Mouse (Mus musculus): ENCODE data around the gene Nek7.
A peak's percentile ranks its signal among the peaks of the same experiment; 100 is the strongest.

Gene Nek7

DNA sequence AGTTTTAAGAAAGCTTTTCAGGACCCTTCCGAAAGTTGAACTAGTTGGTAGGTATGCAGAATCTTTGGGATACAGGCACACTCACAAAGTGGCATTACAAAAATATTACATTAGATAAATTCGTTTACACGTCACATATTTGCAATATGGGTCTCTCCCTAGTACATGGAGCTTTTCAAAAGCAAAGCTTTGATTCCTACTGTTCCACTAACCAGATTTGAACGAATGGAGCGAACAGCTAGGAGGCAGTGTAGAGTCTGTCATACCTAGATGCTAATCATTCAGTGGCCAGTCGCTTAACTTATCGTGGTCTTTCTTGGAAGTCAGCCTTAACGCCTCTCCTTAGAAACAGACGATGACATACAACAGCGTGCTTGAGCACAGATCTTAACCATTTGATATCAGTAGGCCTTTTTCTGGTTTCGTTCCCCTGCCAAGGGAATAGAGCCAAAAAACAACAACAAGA lies at the start of gene Nek7:
Gene Nek7 (minus strand): TSS at position 146 of the 466 bp plus-strand sequence.
- DNase-seq (ENCODE audit: low read depth) = peak; percentile 83

DNA sequence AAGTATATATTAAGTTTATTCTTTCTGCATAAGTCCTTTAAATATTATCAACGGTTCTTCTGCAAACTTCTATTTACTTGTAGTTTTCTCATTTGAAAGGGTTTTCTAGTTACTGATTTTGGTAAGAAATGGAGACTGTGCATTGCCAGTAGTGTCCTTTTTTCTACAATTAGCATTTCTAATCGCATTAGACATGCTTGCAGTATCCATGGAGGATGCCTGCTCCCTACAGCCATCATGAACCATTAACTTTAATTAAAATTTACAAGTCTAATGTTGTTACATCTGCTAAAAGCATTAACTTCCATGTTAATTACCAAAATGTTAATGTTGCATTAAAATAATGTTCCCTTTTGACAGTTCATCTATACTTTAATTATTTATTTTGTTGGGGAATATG lies 42.4 kb upstream of the Nek7 start:
- DNase-seq (ENCODE audit: low read depth) = no peak

DNA sequence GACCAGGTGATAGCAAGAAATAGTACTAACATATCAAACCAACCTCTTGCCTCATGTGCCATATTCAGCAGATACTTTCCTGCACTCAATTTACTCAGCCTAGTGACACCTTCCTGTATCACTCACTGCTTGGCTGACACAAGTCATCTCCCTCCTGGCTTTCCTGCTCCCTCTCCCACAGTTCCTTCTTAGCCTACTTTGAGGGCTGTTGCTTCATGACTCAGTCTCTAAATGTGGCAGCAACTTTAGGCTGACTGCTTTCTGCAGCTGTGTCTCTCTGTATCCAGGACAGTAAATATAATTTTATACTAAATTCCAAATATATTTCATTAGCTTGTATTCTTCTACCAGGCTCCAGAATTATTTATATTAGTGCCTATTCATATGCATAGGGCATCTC lies 34.3 kb upstream of the Nek7 start:
- DNase-seq (ENCODE audit: low read depth) = no peak

DNA sequence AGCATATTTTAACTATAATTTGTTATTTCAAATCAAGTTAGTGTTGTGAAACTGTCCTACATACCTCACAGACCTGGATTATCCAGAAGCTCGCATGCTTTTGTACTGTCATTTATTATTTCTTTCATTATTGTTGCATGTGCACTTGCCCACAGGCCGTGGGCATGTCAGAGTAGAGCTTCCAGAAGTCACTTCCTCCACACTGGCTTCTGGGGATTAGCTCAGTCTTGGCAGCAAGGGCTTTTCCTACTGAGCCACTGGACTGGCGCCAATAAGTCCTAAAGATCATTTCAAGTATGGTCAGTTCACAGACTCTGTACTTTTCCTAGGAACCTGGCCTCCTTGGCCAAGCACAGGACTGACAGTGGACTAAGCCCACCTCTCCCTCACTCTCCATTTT lies 25.1 kb upstream of the Nek7 start:
- no peak for DNase-seq (ENCODE audit: low read depth)

DNA sequence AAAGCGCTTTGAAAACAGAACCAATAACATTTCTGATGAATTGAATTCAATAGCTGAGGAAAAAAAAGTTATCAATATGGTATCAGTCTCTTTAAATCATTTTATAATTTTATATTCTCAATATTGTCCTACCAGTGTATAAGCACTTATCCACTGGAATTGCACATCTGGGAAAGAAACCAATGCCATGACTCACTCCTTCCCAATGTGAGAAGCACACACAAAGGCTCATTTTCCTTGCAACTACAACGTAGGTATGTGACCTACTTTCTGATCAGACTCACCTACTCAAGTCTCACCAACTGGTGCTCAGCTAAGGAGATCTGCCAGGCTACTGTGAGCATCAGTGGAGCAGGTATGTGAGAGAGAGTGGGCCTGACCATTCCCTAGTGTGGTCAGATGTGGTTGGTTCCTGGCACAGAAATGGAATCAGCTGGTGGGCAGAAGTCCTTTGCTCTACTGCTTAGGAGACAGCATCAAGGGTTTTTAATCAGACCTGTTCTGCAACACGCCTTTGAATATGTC lies 23.4 kb upstream of the Nek7 start:
- no peak for DNase-seq (ENCODE audit: low read depth)

DNA sequence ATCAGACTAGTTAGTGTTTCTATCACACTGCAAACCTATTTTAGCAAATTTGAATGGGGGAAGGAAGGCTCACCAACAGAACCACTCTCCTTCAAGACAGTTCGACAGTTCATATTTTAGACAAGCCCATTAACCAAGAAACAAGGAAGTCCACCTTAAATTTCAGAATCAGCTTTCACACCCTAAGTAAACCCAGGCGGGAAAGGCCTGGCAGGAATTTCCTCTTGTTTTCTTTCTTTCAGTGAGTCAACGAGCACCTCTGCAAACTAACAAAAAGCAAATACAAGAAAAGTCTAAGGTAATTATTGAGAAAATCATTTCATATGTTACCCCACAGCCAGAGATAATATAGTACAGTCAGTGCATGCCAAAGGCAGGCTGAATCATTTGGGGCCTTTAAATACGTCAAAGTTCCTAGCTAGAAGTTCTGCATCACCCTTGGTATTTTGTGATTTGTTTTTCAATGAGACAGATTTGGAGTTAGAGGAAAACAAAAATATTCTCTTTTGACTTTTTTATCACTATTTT lies 21.1 kb upstream of the Nek7 start:
- DNase-seq (ENCODE audit: low read depth) = no peak

DNA sequence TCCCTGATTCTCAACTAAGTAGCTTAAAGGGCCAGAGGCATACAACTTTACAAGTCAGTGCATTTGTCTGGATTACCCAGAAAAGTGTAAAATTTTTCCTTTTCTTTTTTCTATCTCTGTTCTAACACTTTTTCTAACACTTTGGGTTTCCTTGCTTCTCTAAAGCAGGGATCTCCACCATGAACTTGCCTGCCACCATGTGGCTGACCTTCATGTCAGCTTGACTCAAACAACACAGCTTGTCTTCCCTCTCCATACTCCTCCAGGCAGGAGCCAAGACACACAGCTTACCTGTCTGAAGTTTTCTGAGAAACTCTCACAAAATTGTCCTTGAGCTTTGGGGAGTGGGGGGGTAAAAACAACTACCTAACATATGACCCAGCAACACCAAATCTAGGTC lies 17.9 kb upstream of the Nek7 start:
- peak; percentile 64 for DNase-seq (ENCODE audit: low read depth)

DNA sequence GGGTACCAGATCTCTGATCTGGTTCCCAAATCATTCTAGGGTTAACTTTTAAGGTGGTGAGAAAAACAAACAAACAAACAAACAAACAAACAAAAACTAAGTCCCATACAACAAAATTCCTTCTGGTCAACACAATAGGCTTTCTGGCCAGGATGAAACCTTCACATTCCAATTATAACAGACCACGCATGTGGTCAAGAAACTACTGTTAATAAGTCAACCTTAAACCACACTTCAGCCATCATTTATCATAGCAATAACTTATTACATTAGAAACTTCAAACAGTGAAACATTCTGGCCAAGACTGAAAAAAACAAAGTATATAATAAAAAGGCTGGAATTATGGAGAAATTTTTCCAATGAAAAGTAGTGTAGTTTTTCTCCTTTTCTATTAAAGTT lies 14.6 kb upstream of the Nek7 start:
- no peak for DNase-seq (ENCODE audit: low read depth)

DNA sequence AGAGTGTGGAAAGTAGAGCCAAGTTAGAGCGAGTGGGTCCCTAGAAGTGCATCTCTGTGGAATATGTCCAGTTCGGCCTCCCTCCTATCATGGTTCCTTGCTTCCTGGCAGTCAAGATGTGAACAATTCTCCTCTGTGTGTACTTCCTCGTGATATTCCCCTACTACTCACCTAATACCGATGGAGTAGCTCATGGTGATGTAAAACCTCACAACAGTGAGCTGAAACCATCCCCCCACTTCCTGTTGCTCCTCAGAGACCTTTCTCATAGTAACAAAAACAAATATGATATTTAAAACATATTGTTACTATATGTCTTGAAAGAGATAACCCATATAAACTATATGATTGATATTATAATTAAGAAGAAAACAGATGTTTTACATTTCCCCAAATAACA lies 9.0 kb upstream of the Nek7 start:
- peak; percentile 60 for DNase-seq (ENCODE audit: low read depth)

DNA sequence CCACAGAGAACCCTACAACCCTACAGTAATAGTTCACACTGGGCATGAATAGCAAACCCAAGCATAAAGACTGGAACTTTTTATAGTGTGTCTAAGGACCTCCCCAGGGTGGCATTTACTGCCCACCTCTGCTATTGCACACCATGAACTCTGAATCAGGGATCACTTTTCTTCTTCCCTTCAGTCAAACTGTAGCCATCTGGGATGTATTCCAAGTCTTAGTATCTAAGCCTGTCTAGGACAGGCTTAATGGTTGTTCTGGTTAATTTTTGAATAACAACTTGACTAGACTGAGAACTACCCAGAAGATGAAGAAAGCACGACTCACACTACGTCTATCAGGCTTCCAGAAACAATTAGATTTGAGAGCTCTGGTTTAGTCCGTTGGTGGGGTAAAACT lies 8.5 kb upstream of the Nek7 start:
- no peak for DNase-seq (ENCODE audit: low read depth)

DNA sequence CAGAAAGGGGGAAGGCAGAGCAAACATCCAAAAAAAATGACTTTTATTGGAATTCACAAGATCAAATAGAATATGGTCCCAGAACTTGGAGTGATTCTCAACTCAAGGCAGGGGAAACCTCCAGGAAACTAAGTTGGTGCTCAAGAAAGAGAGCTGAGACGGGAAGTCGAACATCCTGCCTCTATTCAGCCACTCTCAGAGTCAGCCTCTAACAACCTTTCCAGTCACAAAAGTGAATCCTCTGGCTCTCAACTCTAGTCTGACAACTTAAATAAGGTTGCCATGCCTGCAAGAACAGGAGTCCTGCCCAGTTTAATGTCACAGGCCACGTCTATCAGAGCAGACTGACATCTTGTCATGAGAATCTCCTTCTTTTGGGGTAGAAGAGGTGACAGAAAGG lies 7.9 kb upstream of the Nek7 start:
- DNase-seq (ENCODE audit: low read depth) = peak; percentile 68

DNA sequence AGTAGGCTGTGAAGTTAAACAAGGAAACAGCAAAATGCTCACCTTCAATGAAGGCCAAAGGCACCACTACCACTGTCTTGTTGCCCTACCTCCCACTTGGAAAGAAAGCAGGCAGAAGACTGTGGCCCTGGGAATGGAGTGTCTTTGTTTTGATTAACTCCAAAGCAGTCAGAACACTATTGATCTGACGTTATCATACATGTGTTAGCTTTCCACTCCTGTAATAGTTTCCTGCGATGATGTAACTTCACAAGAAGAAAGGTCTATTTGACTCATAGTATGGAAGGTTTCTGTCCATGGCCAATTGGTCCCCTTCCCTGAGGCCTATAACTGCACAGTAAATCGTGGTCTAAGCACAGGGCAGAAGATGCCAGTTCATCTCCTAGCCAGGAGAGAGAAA lies 6.3 kb upstream of the Nek7 start:
- DNase-seq (ENCODE audit: low read depth) = peak; percentile 42

DNA sequence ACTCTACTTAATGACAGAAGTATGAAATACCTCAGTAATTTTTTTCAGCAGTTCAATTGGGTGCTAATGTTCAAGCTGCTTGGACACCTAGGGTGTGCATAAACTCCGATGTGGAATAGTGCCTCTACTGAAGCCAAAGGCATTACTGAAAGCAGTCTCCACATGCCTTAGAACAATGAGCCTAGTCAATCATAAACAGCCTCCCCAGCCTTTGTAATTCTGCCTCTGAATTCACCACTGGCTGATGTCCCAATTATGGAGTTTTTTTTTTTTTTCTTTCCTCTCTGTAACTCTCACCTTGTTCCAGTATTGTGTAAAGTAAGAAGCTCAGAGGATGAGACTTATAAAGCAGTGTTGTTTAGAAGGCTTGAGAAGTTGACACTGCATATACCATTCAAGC lies 3.9 kb upstream of the Nek7 start:
- DNase-seq (ENCODE audit: low read depth) = no peak

DNA sequence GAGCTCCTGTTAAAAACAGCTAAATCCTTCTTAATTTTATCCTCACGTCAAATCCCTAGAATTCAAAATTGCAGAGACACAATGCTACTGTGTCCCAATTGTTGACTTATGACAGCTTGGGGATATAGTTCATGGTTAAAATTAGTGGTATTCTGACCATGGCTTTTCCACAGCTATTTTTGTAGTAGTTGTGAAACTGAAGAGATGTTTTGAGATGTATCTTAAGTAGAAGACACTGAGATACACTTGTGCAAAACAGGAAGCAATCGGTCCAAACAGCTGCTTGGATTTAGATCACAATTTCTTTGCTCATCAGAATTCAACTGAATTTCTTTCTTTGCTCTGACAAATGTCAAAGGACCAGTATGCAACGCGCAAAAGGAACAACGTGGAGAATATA lies 2.9 kb upstream of the Nek7 start:
- no peak for DNase-seq (ENCODE audit: low read depth)

DNA sequence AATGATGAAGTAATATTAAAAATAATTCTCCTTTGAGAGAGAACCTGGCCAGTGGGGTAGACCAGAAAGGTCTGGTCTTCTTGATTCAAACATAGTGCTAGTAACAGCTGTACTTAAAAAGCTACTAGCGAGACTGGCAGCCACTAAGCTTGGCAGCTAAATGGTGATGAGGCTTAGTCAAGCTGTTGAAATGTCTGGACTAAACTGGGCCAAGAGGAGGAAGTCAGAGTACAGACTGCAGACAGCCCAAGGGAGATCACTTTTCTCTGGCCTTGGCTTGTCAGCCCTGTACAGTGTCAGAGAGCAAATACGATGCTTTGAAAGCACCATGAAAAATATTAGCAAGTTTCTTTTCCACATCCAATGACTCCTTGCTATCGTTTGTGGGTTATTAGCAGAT lies 2.5 kb upstream of the Nek7 start:
- no peak for DNase-seq (ENCODE audit: low read depth)

DNA sequence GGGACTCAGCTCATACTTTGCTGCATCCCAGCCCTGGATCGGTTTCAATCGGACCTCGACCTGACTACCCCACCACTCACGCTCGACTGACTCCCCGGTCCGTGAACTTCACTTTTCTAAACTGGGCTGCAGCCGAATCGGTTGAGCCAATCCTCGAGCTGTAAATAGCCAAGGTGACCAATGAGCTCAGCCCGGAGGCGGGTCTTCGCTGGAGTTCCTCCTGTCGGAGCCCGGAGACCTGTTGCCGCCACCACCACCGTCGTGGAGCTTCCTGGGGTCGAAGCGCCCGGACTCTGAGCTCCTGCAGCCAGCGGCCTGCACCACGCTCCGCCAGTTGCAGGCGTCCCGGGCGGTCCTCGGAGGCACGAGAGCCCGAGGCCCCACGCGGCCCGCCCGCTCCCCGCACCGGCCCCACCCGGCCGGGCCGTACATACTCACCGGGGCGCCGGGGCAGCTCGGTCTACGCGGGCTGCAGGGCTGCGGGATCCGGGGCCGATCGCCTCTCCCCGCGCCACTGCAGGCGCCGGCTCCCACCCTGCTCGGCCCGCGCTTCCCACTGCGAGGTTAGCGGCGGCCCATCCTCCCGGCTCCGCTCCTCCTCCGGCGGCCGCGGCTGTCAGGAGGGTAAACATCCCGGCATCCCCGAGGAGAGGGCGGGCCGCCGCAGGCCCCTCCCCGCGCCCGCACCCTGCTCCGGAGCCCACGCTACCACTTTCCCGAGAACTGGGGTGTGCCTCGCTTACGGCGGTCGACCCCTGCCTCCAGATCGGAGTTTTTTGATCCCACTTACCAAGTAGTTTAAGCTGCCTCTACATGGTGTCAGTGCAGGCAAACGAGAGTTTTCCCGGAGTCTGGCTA lies 598 bp downstream of the Nek7 start:
- DNase-seq (ENCODE audit: low read depth) = peak; percentile 97

DNA sequence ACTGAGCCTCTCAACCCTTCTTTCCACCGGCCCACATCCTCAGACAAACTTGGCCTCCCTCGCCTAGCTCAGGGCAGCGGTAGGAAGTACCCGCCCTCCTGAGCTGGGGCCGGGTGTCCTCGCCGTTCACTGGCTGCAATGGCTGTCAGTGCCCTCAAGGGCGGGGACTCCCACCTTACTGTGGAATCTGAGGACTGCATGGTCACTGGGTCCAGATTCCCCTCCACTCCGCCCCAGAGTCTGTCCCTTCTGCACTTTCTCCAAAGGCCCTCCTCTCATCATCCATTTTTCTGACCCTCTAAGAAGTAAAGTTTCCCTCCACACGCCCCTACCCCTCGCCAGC lies 2.0 kb downstream of the Nek7 start:
- DNase-seq (ENCODE audit: low read depth) = peak; percentile 90

DNA sequence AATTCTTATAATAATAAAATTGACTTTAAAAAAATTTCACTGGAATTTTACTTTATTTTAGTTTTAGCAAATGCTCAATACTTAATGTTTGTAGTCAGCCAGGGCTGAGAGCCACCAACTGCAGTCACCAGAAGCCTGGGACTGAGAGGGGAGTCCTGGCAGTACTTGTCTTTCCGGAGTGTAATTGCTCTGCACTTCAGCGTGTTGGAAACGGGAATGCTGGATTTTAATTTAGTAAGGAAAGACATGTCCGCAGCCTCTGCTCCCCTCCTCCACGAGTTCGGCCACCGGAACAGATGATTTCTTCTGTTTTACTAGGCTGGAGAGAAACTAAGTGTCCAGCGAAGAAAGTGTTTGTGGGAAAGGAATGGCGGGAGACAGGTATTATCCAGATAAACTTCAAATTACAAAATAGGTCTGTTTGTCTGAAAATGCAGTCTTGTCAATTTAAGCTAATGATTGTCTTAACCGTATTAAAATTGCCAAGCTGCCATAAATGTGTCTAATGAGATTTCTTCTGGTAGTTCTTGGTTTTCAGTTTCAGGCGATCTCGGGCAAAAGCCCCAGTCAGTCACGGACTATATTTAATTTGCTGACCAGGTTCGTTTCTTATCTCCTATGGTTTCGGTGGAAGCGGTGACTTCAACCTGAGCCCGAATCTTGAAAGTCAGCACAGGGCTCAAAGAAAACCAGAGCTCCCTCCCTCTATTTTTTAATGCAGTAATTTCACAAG lies 2.5 kb downstream of the Nek7 start:
- peak; percentile 27 for DNase-seq (ENCODE audit: low read depth)

DNA sequence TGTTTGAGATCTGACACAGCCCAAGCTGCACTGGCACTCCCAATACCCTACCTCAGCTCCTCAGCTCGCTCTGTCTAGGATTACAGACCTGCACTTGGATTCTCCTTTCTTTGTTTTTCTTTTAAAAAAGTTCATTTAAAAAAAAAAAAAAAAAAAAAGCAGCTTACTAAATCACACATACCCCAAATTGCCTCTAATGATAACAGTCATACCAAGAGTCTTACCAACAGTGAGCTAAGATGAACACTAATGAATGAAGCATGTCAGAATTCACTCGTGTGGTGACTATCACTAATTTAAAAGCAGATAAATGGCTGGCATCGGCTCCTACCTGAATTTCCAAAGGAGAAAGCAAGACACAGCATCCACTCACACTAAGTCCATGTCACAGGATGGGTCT lies 4.6 kb downstream of the Nek7 start:
- peak; percentile 29 for DNase-seq (ENCODE audit: low read depth)

DNA sequence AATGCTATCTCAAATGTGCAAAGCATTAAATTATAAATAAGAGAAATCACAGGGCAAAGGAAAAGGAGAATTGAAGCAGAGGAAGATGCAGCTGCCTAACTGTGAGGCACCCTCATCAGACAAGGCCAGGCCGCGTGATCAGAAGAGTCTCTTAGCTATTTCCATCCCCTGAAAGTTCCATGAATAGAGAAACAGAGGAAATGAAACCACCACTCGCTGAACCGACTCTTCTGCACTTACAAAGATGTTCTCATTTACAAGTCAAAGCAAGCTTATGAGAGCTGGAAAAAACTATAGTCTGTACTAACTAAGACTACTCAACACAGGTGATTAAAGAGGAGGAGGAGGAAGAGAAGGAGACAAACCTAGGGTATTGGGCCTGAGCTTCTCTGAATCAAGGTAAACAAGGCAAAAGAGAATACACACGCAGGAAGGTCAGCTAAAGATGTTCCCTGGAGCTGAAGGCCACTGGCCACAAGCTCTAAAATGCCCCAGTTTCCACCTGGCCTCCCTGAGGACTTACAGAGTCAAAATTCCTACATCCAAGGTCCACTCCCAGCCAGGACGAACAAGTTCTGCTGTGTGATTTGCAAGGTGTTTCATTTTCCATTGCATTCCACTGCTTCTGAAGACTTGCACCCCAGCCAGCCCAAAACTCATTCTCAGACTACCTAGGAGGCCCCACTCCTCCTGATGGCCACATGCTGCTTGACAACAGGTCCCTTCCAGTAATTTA lies 5.2 kb downstream of the Nek7 start:
- DNase-seq (ENCODE audit: low read depth) = peak; percentile 69

DNA sequence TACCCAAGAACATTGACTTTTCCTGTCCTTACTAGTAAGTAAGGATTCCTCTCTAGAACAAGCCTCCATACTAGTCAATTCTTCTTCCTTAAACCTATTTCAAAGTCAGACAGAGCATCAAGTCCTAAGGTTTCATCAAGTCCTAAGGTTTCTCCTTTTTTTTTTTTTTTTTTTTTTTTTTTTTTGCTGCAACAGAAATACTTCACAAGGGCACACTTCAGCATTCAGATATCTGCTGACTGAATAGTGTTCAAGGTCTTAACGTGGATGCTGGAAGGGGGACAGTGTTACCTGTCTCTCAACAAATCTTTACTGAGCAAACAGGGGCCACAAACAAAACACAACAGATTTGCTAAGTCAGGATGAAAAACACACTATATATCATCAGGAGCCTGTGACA lies 7.8 kb downstream of the Nek7 start:
- no peak for DNase-seq (ENCODE audit: low read depth)

DNA sequence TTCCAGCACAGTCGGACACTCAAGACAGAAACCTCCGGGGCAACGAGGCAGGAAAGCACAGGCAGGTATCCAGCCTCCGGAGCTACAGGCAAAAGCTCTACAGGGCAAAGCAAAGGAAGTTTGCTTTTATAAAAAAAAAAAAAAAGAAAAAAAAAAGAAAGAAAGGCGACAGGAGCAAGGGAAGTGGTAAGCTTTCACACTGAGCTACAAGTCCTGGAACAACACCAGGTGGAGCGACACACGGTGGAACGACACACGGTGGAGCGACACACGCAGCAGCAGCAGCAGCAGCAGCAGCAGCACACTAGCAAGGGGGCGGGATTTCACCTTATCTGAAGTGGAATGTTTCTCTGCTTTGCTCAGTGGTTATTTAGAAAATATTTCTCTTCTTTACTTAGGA lies 10.8 kb downstream of the Nek7 start:
- no peak for DNase-seq (ENCODE audit: low read depth)

Data from induced T-regulatory cell, adult 2 months (primary cell).